Mouse (Mus musculus) layer of hippocampus, postnatal 14 days (tissue): ENCODE measurements around the gene Dock3. TPM values are rescaled to one million over a fixed set of nuclear protein-coding genes. Genes with fewer than 3 reads are reported as not detected.

Experiments used
- DNase-seq, 2 experiments: peaks; one replicate each; pipeline ENCODE4 v3.0.0; 2021 to 2022; ENCODE audit warnings: low spot score in 2 of 2, mixed read lengths in 1 of 2
- total RNA-seq, 2 experiments: library from RNA; stranded (reverse); gene quantifications; 2 replicates each; pipeline ENCODE4 v1.2.3; 2021

The Dock3 gene
- total RNA-seq, 2 experiments from 2014 or later, result 81.4 to 94.1 TPM

DNA sequence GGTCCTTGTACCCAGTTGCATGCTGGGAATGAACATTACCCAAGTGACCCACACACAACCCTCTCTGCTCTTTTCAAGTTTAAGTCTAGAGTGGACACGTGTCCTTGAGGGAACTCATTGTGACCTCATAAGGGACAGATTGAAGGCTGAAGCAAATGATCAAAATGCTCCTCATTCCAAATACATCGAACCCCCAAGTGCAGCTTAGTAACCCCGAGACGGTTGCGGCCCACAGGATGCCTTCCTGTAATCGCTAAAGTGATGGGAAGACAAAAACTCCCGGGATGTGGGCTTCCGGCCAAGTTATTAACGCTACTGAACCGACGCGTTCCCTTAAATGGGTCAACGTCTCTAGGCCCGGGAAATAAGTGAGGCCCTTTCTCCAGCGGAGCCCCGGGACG, 340.4 kb downstream of the Dock3 start:
- no peak for DNase-seq

DNA sequence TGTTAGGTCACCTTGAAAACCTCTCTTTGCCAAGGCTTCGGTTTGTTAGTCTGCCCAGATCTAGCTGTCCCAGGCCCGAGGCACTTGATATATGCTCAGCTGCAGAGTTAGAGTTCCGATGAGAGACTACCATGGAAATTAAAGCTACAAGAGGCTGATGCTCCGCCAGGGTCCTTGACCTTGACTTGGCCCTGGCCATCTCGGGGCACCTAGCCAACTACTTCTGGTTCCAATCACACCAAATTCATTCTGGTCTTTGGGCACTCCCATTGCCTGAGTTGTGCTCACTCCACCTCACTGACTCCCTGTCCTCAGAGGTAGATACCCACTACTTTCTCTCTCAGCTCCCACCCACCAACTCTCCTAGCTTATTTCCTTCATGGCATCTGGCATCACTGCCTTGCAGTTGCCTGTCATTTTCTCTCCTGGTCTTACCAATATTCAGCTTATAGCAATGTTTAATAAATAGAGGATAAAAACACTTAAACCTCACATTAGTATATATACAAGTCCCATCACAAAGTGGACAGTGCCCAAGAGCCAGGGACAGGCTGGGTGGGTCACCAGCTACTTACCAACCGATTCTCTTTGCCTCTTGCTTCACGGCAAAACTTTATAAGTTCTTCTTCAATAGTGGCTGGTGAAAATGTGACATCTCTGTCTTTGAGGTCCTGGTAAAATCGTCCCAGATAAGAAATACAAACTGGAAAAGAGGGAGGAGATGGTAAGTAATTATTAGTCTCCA, 341.0 kb downstream of the Dock3 start:
- DNase-seq, result no peak

DNA sequence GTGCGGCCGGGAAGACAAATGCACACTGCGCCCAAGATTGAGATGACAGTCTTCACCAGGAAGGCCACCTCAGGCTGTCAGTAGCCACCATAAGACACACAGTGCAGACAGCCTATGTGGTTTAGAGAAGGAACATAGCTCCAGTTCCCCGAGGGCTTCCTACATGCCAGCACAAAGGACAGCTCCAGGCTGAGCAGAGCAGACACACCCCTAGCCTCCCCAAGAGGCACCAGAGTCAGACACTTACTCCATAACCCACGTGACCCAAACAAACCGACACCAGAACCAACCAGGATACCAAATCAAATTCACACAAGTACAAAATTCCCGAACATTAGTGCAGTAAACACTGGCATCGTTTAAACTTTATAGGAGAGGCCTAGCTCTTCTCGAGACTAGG, 342.4 kb downstream of the Dock3 start:
- DNase-seq, result no peak

DNA sequence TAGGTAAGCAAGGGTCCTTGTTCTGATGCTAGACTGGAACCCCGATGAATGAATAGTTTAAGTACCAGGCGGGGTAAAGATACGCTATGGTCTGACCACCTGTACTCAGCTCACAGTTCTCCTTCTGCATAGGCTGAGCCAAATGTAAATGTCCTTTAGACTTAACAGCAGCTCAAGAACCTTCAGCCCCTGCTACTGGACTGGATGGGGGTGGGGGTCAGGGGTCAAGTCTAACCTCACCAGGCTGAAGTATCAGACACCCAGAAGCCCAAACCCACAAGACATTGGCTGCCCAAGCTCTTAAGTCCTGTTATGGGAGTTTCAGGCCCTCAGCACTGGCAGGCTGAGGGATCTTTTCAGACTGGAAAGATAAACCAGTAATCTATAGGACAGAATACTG, 343.4 kb downstream of the Dock3 start:
- no peak for DNase-seq

- DNase-seq, result peak; percentile 97 to 98
Measured at GRCm38 (mm10) chr9:106886828-106887702, 344.6 kb downstream of the Dock3 start, which contains the start of gene Rbm15b. Gene Rbm15b, minus strand, starts transcription at chr9:106887428.

- peak in 1 of 2 experiments; percentile 26 for DNase-seq
Measured at GRCm38 (mm10) chr9:106885901-106886731, 345.6 kb downstream of the Dock3 start.

GRCm38 (mm10) chr9:106884996-106885900, 346.5 kb downstream of the Dock3 start:
- no peak for DNase-seq

DNA sequence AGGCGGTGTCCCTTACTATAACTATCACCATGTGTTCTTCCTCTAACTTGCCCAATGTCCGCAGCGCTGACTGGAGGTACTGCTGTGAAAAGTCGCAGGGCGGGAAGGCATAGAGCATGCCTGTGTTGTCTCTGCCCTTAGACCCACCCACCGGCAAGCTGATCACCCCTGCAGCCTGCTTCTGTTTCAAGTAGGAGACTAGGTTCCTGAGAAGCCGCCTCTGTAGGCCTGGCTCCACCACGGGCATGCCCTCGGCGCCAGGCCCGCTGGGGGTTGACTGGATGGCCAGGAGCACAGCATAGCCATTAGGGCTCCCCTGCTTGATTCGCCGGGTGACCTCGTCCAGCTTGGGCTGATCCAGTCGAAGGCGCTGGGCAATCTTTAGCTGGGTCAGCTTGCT, 347.4 kb downstream of the Dock3 start:
- DNase-seq, result no peak

- no peak for DNase-seq
Measured at GRCm38 (mm10) chr9:106883085-106883484, 348.6 kb downstream of the Dock3 start.

DNA sequence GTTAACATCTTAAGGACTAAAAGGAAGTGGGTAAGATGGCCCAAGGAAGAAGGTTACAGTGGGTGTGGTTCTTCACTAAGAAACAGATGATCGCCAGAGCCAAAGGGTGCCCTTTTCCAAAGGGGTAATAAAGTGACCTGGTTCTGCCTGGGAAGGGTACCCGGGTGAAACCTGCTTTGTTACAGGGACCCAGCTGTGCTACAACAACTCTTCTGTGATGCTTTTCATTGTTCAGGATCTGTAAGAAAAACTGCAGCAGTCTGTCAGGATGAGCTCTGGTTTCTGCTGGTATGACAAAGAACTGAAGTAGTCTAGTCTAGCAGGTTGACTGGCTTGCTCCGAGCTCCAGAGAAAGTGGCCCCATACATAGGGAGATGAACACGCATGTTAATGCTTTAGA, 349.5 kb downstream of the Dock3 start:
- no peak for DNase-seq

- no peak for DNase-seq
Measured at GRCm38 (mm10) chr9:106881071-106881755, 350.5 kb downstream of the Dock3 start.

- no peak for DNase-seq
Measured at GRCm38 (mm10) chr9:106879471-106879870, 352.2 kb downstream of the Dock3 start.

DNA sequence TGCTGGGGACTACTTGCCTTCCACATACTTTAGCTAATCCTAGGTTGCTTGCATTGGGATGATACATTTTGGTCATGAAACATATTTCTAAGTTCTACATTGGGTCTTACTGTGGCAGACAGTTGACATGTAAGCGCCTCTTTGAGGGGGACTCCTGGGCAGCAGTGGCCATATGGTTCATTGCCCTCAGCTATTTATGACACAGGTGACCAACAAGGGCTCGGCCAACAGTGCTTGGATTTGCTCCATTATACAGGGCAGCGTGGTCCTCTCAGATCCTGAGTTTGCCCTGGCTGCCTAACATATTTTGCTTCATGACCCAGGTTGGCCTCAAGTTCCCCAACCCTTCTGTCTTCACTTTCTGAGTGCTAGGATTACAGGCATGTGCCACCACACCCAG, 355.0 kb downstream of the Dock3 start:
- DNase-seq, result no peak

- DNase-seq, result no peak
Measured at GRCm38 (mm10) chr9:106874216-106874615, 357.5 kb downstream of the Dock3 start.

GRCm38 (mm10) chr9:106858036-106858435, 373.7 kb downstream of the Dock3 start:
- no peak for DNase-seq

DNA sequence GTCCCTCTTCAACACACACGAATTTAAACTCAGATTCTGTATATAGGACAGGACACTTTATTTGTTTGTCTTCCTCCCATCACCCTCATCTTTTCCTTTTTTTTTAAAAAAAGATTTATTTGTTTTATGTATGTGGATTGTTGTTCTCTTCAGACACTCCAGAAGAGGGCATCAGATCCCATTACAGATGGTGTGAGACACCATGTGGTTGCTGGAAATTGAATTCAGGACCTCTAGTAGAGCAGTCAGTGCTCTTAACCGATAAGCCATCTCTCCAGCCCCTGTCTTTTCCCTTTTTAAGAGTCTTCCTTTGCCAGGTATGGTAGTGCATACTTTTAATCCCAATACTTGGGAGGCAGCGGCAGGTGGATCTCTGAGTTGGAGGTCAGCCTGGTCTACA, 375.0 kb downstream of the Dock3 start:
- no peak for DNase-seq
